Mouse (Mus musculus) layer of hippocampus, adult 2 months (tissue): ENCODE data around the gene Rasa3. TPM values are rescaled to one million over a fixed set of nuclear protein-coding genes. Genes with fewer than 3 reads are reported as not detected.

ENCODE experiments used
- DNase-seq, 2 experiments: peaks; one replicate each; pipeline ENCODE4 v3.0.0; 2022; ENCODE audit warnings: low spot score in 2 of 2
- H3K27ac ChIP-seq: fragments of 200-600 bp; 2 replicates; pipeline ENCODE4 v1.8.1; 2022
- H3K4me3 ChIP-seq: fragments of 200-600 bp; 2 replicates; pipeline ENCODE4 v1.8.1; 2022; ENCODE audit warnings: mild to moderate bottlenecking
- CTCF ChIP-seq: fragments of 200-600 bp; conservative IDR thresholded peaks from 2 replicates; pipeline ENCODE4 v1.8.1; 2022; ENCODE audit warnings: antibody characterized with exemption, mild to moderate bottlenecking, moderate library complexity
- total RNA-seq, 2 experiments: library from RNA; stranded (reverse); gene quantifications; 2 replicates each; pipeline ENCODE4 v1.2.3; 2021

Rasa3 gene
- total RNA-seq, 2 experiments from 2014 or later = 62.8 to 63.4 TPM

DNA sequence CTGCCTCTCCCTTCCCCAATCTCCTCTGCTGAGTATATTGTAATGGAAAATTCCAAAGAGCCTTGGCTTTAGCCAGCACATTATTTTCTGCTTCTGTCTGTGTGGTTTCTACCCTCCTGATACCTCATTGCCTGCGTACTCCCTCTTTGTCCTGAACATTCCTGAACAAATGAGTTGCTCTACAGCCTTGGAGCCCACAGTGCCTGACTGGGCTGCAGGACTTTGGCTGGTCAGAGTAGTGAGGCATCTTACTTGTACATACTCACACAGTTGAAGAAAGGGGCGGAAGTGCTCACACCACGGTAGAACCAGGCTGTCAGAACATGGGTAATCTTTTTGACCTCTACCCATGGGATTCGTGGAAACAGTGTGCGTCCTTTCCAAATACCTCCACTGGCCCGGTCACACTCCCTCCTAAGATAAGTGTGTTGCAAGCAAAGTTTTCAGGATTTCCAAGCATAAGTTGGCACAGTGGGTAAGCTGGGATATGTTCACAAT, 160.1 kb downstream of the Rasa3 start:
- Histone ChIP-seq H3K4me3 (no peak overlapping the region), H3K27ac (no peak overlapping the region)
- DNase-seq = no peak
- no peak for TF ChIP-seq CTCF

Other genes starting within 250 kb of the Rasa3 start
- 1 to 10 TPM; 5.2 TPM for gene Tmem255b, start 242.4 kb downstream of the Rasa3 start, total RNA-seq
- gene Gas6, start 183.1 kb downstream of the Rasa3 start, total RNA-seq = 10 to 100 TPM; 81.2 to 85.1 TPM
- not detected for gene 1700029H14Rik, start 115.1 kb downstream of the Rasa3 start, total RNA-seq
- 1 to 10 TPM; 3.1 to 3.2 TPM for gene Cfap97d2, start 28.3 kb upstream of the Rasa3 start, total RNA-seq
- 10 to 100 TPM; 54.3 to 58.2 TPM for gene Cdc16, start 80.1 kb upstream of the Rasa3 start, total RNA-seq
- gene Upf3a, start 108.0 kb upstream of the Rasa3 start, total RNA-seq = 10 to 100 TPM; 35.5 to 38.2 TPM
- not detected for gene AF366264, start 160.8 kb upstream of the Rasa3 start, total RNA-seq
- gene Champ1, start 192.0 kb upstream of the Rasa3 start, total RNA-seq = 10 to 100 TPM; 26.7 to 27.8 TPM
- gene Coprs, start 212.7 kb upstream of the Rasa3 start, total RNA-seq = 10 to 100 TPM; 32.7 to 35.3 TPM